Mouse (Mus musculus): ENCODE measurements around the gene Btg3.
A peak's percentile ranks its signal among the peaks of the same experiment; 100 is the strongest.

Btg3 gene

GRCm38 (mm10) chr16:78346662-78347327 lies 30.2 kb downstream of the Btg3 start:
- DNase-seq (ENCODE audit: inconsistent ontology term) = peak; percentile 5

DNA sequence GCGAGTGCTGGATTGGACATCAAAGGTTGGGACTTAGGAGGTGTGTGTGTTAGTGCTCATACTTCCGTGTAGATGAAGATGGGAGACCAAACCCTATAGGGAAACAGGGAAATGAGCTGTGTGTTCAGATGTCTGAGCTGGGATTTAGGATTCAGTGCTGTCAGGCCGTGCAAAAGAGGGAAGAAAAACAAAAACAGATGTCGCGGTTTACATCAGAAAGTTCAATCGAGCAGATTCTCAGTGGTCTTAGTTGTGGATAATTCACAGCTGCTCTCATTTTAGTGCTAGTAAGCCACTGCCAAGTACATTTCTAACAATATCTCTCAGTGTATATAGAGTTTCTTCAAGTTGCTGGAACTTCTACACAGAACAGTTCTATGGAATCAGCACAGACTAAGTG lies 33.2 kb downstream of the Btg3 start:
- DNase-seq (ENCODE audit: inconsistent ontology term) = no peak

- DNase-seq (ENCODE audit: inconsistent ontology term) = no peak
Observed at GRCm38 (mm10) chr16:78342767-78343166, 34.2 kb downstream of the Btg3 start.

DNA sequence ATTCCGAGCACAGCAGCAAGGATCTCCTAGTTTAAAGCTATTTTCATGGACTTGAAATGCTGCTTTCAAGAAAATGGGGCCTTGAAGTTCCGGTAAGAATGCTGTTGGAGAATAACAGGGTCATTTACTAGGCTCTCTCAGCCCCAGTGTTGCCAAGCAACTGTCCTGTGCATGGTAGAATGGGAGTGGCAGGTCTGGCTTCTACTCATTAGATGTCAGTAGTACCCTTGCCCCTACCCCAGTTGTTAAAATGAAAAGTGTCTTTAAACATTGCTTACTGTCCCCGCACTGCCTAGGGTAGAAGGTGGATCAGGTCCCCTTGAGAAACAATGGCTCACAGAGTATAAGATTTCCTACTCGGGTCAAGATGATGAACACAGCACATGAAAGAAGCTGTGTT lies 35.6 kb downstream of the Btg3 start:
- no peak for DNase-seq (ENCODE audit: inconsistent ontology term)

- no peak for DNase-seq (ENCODE audit: inconsistent ontology term)
Observed at GRCm38 (mm10) chr16:78337226-78337625, 39.8 kb downstream of the Btg3 start.

GRCm38 (mm10) chr16:78327999-78328398 lies 49.0 kb downstream of the Btg3 start:
- DNase-seq (ENCODE audit: inconsistent ontology term) = no peak

GRCm38 (mm10) chr16:78327562-78327961 lies 49.4 kb downstream of the Btg3 start:
- DNase-seq (ENCODE audit: inconsistent ontology term) = no peak

DNA sequence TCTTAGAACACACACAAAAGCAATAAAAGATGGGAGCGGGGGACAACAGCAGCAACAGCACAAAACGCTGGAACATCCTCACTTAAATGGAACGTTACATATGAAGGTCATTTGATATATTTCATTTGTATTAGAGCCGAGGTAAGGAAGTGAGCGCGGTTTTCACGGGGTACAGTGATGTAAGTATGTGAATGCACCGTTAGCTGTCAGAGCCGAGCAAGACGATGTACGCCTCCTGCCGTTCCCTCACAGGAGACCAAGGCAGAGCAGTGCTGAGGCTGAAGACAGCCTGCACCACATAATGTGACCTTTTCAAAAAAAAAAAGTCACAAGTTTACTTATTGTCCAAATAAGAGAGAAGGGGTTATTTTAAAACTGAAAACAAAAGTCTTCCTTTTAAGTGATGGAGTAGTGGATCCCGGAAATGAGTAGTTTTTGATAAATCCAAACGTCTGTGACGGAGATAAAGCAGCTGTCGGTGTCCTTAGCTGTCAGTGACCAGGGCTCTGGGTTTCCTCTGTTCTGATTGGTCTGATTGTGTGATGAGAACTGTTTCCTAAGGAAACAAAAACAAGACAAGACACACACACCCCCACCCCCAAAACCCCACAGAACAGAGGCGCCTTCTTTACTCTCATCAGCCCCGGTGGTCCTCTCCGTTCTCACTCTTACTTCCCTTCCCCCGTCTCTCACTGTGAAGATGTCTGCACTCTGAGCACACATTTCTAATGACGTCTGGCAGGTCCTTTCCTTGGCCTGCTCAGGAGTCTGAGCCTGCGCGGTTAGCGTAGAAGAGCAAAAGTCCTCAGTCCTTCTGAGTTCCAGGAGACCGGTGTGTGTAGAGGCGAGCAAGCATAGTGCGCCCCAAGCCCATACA lies 50.8 kb downstream of the Btg3 start:
- no peak for DNase-seq (ENCODE audit: inconsistent ontology term)

DNA sequence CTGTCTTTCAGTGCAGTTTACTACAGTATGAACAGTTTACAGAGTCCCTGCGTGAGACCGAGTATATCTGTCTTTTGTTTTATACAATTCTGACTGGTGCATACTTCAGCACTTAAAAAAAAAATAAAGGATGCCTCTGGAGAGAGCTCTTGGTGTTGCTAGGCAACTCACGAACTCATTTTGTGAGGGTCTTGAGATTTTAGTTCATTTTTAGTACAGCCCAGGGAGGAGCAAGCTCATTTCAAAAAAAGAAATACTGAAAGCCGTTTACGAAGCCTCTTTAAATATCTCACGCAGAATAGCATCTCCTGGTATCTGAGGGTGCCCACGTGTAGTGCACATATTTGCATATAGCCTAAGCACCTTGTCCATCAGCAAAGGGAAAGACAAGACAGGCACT lies 54.9 kb downstream of the Btg3 start:
- DNase-seq (ENCODE audit: inconsistent ontology term) = no peak

- DNase-seq (ENCODE audit: inconsistent ontology term) = no peak
Observed at GRCm38 (mm10) chr16:78321559-78321958, 55.4 kb downstream of the Btg3 start.

DNA sequence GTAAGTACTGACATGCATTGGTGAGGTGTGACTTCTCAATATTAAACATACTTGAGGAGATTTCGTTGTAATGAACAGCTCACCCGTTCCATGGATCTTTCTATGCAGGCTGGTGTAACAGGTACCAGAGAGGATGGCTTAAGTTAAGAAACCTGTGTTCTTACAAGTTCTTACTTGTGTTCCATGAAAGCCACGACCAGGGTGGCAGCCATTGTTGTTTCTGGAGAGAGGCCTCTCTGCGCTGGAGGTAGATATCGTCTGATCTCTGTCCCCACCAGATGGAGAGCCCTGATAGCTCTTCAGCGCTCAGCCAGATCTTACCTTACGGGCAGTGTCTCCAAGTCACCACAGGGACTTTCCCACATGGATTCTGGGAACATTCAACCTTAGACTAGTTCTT lies 57.3 kb downstream of the Btg3 start:
- DNase-seq (ENCODE audit: inconsistent ontology term) = no peak

- DNase-seq (ENCODE audit: inconsistent ontology term) = peak; percentile 52
Observed at GRCm38 (mm10) chr16:78317960-78318359, 59.0 kb downstream of the Btg3 start.

GRCm38 (mm10) chr16:78316849-78317248 lies 60.1 kb downstream of the Btg3 start:
- DNase-seq (ENCODE audit: inconsistent ontology term) = no peak

DNA sequence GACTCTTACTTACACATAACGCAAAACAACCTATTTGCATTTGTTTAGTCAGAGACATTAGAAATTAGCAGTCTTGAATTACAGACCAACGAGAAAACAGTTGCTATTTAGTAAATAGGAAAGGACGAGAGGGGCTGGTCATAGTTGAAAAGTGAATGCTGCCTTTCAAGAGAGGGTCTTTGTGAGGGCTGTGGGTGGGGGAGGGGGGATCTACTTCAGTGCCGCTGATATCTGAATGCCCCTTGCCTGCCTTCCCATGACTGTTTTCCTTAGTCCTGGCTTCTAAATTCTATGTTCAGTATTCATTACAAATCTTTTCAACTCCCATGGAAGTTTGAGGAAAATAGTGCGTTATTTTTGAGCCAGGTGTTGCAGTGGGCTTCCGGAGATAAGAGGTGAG lies 63.0 kb downstream of the Btg3 start:
- DNase-seq (ENCODE audit: inconsistent ontology term) = no peak

DNA sequence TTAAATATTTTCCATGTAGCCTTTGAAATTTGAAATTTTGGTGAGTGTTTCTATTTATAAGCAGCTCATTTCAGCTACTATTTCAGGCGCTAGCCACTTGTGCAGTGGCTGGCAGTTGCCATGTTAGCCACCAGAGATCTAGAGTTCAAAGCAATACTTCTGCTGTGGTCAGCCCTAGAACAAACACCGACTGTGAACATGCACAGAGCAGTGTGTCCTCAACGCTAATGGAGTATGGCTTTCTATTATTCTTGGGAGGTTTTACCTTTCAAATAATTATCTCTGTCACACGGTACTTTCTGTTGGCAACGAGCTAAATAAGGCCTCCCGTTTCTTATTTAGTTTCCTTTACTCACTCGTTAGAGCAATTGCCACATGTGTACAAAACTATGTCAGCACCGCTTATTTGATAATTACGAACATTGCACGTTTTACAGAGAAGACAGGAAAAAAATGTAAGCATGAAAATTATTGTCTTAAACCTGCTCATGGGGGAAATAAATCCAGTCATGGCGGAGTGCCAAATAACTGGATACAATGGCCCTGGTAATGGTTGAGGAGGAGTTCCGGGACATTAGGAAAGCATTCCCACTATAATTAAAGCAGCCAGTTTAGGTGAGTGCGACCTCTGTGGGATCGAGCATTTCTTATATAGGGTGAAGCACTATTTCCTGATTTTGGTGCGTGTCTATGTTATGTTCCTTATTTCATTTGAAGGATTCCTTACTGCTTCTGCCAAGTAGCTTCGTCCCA lies 63.7 kb downstream of the Btg3 start:
- DNase-seq (ENCODE audit: inconsistent ontology term) = peak; percentile 70

GRCm38 (mm10) chr16:78309258-78309657 lies 67.7 kb downstream of the Btg3 start:
- DNase-seq (ENCODE audit: inconsistent ontology term) = no peak

GRCm38 (mm10) chr16:78307476-78308192 lies 69.4 kb downstream of the Btg3 start:
- DNase-seq (ENCODE audit: inconsistent ontology term) = no peak

DNA sequence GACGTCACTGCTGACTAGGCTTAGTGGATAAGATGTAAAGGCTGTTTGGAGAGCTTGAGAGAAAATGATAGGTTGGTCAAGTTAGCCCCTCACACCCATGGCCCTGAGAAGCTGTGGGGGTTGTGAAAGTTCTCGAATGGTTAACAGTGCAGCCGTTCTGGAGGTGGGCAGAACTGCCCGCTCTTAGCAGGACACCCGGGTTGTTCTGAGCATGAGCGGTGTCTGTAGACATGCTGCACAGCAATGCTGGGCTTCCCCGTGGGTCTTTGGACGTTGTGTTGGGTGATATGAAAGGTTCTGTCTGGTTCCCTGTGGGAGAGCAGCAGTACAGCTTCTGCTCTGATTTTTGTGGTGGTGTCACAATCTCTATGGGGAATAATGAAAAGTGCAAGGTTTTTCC lies 70.4 kb downstream of the Btg3 start:
- no peak for DNase-seq (ENCODE audit: inconsistent ontology term)

DNA sequence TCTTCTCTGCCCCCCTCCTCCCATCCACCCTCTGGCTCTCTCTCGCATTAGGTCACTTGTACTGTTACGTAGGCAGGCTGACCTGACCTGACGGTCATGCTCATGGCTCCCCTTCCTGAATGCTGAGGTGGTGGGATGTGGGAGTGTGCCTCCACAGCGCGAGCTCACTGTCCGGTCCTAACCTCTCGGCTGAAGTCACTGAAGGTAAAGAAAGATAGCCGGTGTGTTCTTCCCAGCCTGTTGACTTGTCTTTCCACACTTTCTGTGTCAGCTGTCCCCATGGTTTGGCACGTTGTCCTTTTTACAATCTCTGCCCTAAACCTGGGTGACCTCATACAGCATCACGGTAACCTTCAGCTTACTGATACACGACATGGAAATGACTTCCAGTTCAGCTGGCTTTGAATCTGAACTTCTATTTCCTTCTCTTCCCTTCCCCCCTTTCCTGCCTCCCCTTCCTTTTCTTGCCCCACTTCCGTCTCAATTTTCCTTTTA lies 71.3 kb downstream of the Btg3 start:
- no peak for DNase-seq (ENCODE audit: inconsistent ontology term)

DNA sequence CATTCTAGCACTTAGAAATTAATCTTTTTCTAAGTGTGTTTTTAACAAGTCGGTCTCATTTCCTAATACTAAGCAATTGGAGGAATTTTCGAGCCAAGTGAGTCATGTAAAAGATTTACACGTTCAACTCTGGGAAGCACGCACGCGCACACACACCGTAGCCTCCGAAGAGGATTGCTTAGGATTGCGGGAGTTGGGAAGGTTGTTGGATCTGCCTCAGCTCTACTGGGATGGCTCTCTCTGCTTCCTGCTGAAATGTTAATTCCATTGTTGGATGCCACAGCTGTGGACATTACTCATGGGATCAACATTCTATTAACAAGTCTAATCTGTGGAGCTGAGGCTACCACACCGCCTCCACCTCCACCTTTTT lies 74.3 kb downstream of the Btg3 start:
- peak; percentile 78 for DNase-seq (ENCODE audit: inconsistent ontology term)

DNA sequence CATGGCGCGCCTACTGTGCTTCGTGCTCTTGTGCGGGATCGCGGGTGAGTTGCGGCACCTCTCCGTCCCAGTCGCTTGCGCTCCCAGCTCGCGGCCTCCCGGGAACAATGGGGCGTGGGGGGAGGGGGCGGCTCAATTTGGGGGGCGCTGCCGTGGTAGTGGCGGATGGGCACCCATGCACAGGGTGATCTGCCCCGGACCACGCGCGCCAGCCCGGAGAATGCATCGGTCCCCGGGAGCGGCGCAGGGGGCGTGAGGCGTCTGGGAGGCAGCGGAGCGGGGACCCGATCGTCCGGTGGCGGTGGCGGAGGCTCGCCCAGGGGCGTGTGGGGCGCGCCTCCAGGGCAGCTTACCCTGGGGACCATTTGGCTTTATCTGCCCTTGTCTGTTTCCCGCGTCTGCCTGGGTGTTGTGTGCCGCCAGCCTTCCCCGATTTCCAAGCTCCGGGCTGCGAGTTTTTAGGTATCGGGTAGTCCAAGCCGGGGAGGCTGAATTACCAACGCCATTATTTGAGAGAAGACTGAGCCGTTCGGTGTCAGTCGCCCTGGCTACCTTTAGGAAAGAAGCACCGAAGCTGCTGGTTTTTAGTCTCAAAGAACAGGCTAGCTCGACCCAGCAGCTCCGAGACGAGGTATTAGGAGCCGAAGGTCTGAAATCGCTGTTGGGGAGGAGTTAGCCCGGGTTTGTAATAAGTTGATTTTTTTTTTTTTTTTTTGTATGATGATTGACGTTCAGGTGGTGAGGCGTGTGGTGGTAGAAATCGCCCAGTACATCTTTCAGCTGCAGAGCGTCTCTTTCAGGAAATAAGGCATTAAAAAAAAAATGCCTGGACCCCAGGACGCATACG lies 74.9 kb downstream of the Btg3 start:
- DNase-seq (ENCODE audit: inconsistent ontology term) = peak; percentile 44
